Mouse (Mus musculus): ENCODE data around the gene Mtfr1l. TPM values are rescaled to one million over a fixed set of nuclear protein-coding genes. Genes with fewer than 3 reads are reported as not detected.
A peak's percentile ranks its signal among the peaks of the same experiment; 100 is the strongest.
"Not testable (repeated sequence)": the region's sequence is repeated elsewhere in the genome, so short reads cannot be mapped to it uniquely, and the experiment has no call there.

Mtfr1l gene
- polyA plus RNA-seq, 1 experiment from 2014 or later: 45.6 TPM

GRCm38 (mm10) chr4:134497223-134497622, 38.0 kb downstream of the Mtfr1l start:
- WGBS (ENCODE audit: missing documents): 0% methylated on average over 5 of the region's 6 CpGs
- Histone ChIP-seq H3K79me2 (ENCODE audit: inconsistent target) (peaks cover 54% of the 10 kb centered on the region), H3K27ac (peak overlapping the region; percentile 91), H3K4me3 (ENCODE audit: inconsistent target) (peak overlapping the region; percentile 51), H3K36me3 (ENCODE audit: inconsistent target) (peaks cover 13% of the 10 kb centered on the region; the same call in 1 of the 2 replicates)

GRCm38 (mm10) chr4:134496595-134497210, 38.5 kb downstream of the Mtfr1l start, which contains the start of gene Paqr7:
Gene Paqr7, plus strand, starts transcription at chr4:134496697.
- Histone ChIP-seq H3K79me2 (ENCODE audit: inconsistent target) (peaks cover 49% of the 10 kb centered on the region), H3K4me3 (ENCODE audit: inconsistent target) (peak within 1 kb of the TSS; percentile 51), H3K27ac (peak within 1 kb of the TSS; percentile 91), H3K36me3 (ENCODE audit: inconsistent target) (peaks cover 13% of the 10 kb centered on the region; the same call in 1 of the 2 replicates)
- WGBS (ENCODE audit: missing documents): under 1% methylated on average over 35 of the region's 35 CpGs

- Histone ChIP-seq H3K4me3 (ENCODE audit: inconsistent target) (no peak overlapping the region), H3K27ac (peak overlapping the region; percentile 91), H3K79me2 (ENCODE audit: inconsistent target) (peaks cover 37% of the 10 kb centered on the region), H3K36me3 (ENCODE audit: inconsistent target) (peaks cover 3% of the 10 kb centered on the region; the same call in 1 of the 2 replicates)
- WGBS (ENCODE audit: missing documents): 58% methylated on average over 4 of the region's 5 CpGs
Measured at GRCm38 (mm10) chr4:134495546-134495923, 39.7 kb downstream of the Mtfr1l start.

- H3K27ac ChIP-seq: peak overlapping the region; percentile 91
- H3K4me3 ChIP-seq (ENCODE audit: inconsistent target): no peak overlapping the region
- peaks cover 31% of the 10 kb centered on the region for H3K79me2 ChIP-seq (ENCODE audit: inconsistent target)
- no peaks in the 10 kb centered on the region for H3K36me3 ChIP-seq (ENCODE audit: inconsistent target)
- 11% methylated on average over 16 of the region's 16 CpGs for WGBS (ENCODE audit: missing documents)
Measured at GRCm38 (mm10) chr4:134494780-134495545, 40.2 kb downstream of the Mtfr1l start.

- WGBS (ENCODE audit: missing documents): 85% methylated on average over 4 of the region's 6 CpGs
Measured at GRCm38 (mm10) chr4:134494161-134494560, 41.0 kb downstream of the Mtfr1l start.

GRCm38 (mm10) chr4:134491716-134492115, 43.5 kb downstream of the Mtfr1l start:
- Histone ChIP-seq H3K4me3 (ENCODE audit: inconsistent target) (no peak overlapping the region), H3K79me2 (ENCODE audit: inconsistent target) (no peaks in the 10 kb centered on the region), H3K27ac (no peak overlapping the region), H3K36me3 (ENCODE audit: inconsistent target) (no peaks in the 10 kb centered on the region)
- 53% methylated on average over 6 of the region's 6 CpGs for WGBS (ENCODE audit: missing documents)

More at GRCm38 (mm10) chr4:134494161-134494560, 41.0 kb downstream of the Mtfr1l start:
- not testable (repeated sequence) for H3K4me3 ChIP-seq (ENCODE audit: inconsistent target); H3K36me3 ChIP-seq (ENCODE audit: inconsistent target)
- peaks cover 23% of the 10 kb centered on the region for H3K79me2 ChIP-seq (ENCODE audit: inconsistent target)
- H3K27ac ChIP-seq: peak overlapping the region; percentile 91

- Histone ChIP-seq H3K36me3 (ENCODE audit: inconsistent target) (no peaks in the 10 kb centered on the region), H3K27ac (no peak overlapping the region), H3K4me3 (ENCODE audit: inconsistent target) (no peak overlapping the region), H3K79me2 (ENCODE audit: inconsistent target) (no peaks in the 10 kb centered on the region)
- WGBS (ENCODE audit: missing documents): 70% methylated on average over 11 of the region's 11 CpGs
Measured at GRCm38 (mm10) chr4:134489986-134490665, 45.1 kb downstream of the Mtfr1l start.

- Histone ChIP-seq H3K36me3 (ENCODE audit: inconsistent target) (no peaks in the 10 kb centered on the region), H3K79me2 (ENCODE audit: inconsistent target) (no peaks in the 10 kb centered on the region), H3K4me3 (ENCODE audit: inconsistent target) (no peak overlapping the region), H3K27ac (no peak overlapping the region)
- WGBS (ENCODE audit: missing documents): 98% methylated on average over 5 of the region's 5 CpGs
Measured at GRCm38 (mm10) chr4:134488211-134488610, 47.0 kb downstream of the Mtfr1l start.

GRCm38 (mm10) chr4:134485151-134485900, 49.9 kb downstream of the Mtfr1l start:
- Histone ChIP-seq H3K27ac (no peak overlapping the region), H3K36me3 (ENCODE audit: inconsistent target) (no peaks in the 10 kb centered on the region), H3K79me2 (ENCODE audit: inconsistent target) (no peaks in the 10 kb centered on the region), H3K4me3 (ENCODE audit: inconsistent target) (no peak overlapping the region)
- 92% methylated on average over 5 of the region's 5 CpGs for WGBS (ENCODE audit: missing documents)

- Histone ChIP-seq H3K36me3 (ENCODE audit: inconsistent target) (no peaks in the 10 kb centered on the region), H3K4me3 (ENCODE audit: inconsistent target) (no peak overlapping the region), H3K27ac (no peak overlapping the region), H3K79me2 (ENCODE audit: inconsistent target) (no peaks in the 10 kb centered on the region)
- WGBS (ENCODE audit: missing documents): 89% methylated on average over 10 of the region's 10 CpGs
Measured at GRCm38 (mm10) chr4:134484231-134484630, 51.0 kb downstream of the Mtfr1l start.

- WGBS (ENCODE audit: missing documents): 82% methylated on average over 5 of the region's 6 CpGs
- Histone ChIP-seq H3K27ac (no peak overlapping the region), H3K36me3 (ENCODE audit: inconsistent target) (no peaks in the 10 kb centered on the region), H3K4me3 (ENCODE audit: inconsistent target) (no peak overlapping the region), H3K79me2 (ENCODE audit: inconsistent target) (no peaks in the 10 kb centered on the region)
Measured at GRCm38 (mm10) chr4:134483696-134484095, 51.5 kb downstream of the Mtfr1l start.

- no peaks in the 10 kb centered on the region for H3K79me2 ChIP-seq (ENCODE audit: inconsistent target)
- no peaks in the 10 kb centered on the region for H3K36me3 ChIP-seq (ENCODE audit: inconsistent target)
- H3K27ac ChIP-seq: no peak overlapping the region
- H3K4me3 ChIP-seq (ENCODE audit: inconsistent target): no peak overlapping the region
- 85% methylated on average over 6 of the region's 6 CpGs for WGBS (ENCODE audit: missing documents)
Measured at GRCm38 (mm10) chr4:134483078-134483688, 52.0 kb downstream of the Mtfr1l start.

GRCm38 (mm10) chr4:134482442-134482841, 52.7 kb downstream of the Mtfr1l start:
- 91% methylated on average over 8 of the region's 8 CpGs for WGBS (ENCODE audit: missing documents)
- Histone ChIP-seq H3K27ac (no peak overlapping the region), H3K4me3 (ENCODE audit: inconsistent target) (no peak overlapping the region)

GRCm38 (mm10) chr4:134481270-134481669, 53.9 kb downstream of the Mtfr1l start:
- no peaks in the 10 kb centered on the region for H3K36me3 ChIP-seq (ENCODE audit: inconsistent target)
- H3K79me2 ChIP-seq (ENCODE audit: inconsistent target): no peaks in the 10 kb centered on the region
- H3K27ac ChIP-seq: no peak overlapping the region
- H3K4me3 ChIP-seq (ENCODE audit: inconsistent target): no peak overlapping the region
- WGBS (ENCODE audit: missing documents): 68% methylated on average over 6 of the region's 6 CpGs

More at GRCm38 (mm10) chr4:134482442-134482841, 52.7 kb downstream of the Mtfr1l start:
- no peaks in the 10 kb centered on the region for H3K79me2 ChIP-seq (ENCODE audit: inconsistent target)
- H3K36me3 ChIP-seq (ENCODE audit: inconsistent target): no peaks in the 10 kb centered on the region
